Mouse (Mus musculus) limb, embryonic 13.5 days (tissue): ENCODE results near the gene Grin1. TPM values are rescaled to one million over a fixed set of nuclear protein-coding genes. Genes with fewer than 3 reads are reported as not detected.

Experiments
- ATAC-seq: fragments of 200-750 bp; cut with Nextera tagmentation; 2 replicates; pipeline ENCODE4 v1.8.0; 2017; ENCODE audit warnings: low read depth, moderate number of reproducible peaks, moderate TSS enrichment; ENCODE audit not compliant: low FRiP score
- H3K27ac ChIP-seq: fragments of 300-500 bp; sonication (generic); 2 replicates; pipeline ENCODE4 v1.5.1; 2015; ENCODE audit warnings: inconsistent platforms, mild to moderate bottlenecking, moderate library complexity
- H3K27me3 ChIP-seq: fragments of 300-500 bp; sonication (generic); 2 replicates; pipeline ENCODE4 v1.6.1; 2015; ENCODE audit warnings: mild to moderate bottlenecking, inconsistent platforms
- H3K36me3 ChIP-seq: fragments of 300-500 bp; sonication (generic); 2 replicates; pipeline ENCODE4 v1.6.1; 2015; ENCODE audit warnings: inconsistent platforms, mild to moderate bottlenecking, moderate library complexity
- H3K4me1 ChIP-seq: fragments of 300-500 bp; sonication (generic); 2 replicates; pipeline ENCODE4 v1.6.1; 2015; ENCODE audit warnings: inconsistent platforms
- H3K4me2 ChIP-seq: fragments of 300-500 bp; sonication (generic); replicated peaks from 2 replicates; pipeline ENCODE4 v1.6.1; 2015; ENCODE audit warnings: inconsistent platforms, mild to moderate bottlenecking, moderate library complexity
- H3K4me3 ChIP-seq: fragments of 300-500 bp; sonication (generic); 2 replicates; pipeline ENCODE4 v1.5.1; 2015; ENCODE audit warnings: moderate library complexity, mild to moderate bottlenecking, inconsistent platforms
- H3K9ac ChIP-seq: fragments of 300-500 bp; sonication (generic); 2 replicates; pipeline ENCODE4 v1.6.1; 2015; ENCODE audit warnings: mild to moderate bottlenecking, inconsistent platforms
- H3K9me3 ChIP-seq: fragments of 300-500 bp; sonication (generic); 2 replicates; pipeline ENCODE4 v1.6.1; 2016; ENCODE audit warnings: inconsistent platforms
- WGBS: fragments of 180-500 bp; shearing (Covaris S2); methylation state at CpG from one replicate; pipeline ENCODE4 v1.1.7; 2015; 5-methylcytosine and 5-hydroxymethylcytosine counted together
- polyA plus RNA-seq: library from polyadenylated mRNA; unstranded; fragments of >200 nt; fragmentation: Nextera tagmentation; extraction: Ambion mirVana; gene quantifications from 2 replicates; pipeline ENCODE4 v1.2.1, GENCODE M21; 2015

Gene Grin1
- polyA plus RNA-seq, 1 experiment from 2014 or later = 0.61 TPM

GRCm38 (mm10) chr2:25290101-25290815, 28.7 kb downstream of the Grin1 start:
- H3K9ac ChIP-seq = no peak overlapping the region
- no peak for ATAC-seq
- peak overlapping the region; percentile 24 for H3K4me3 ChIP-seq
- H3K9me3 ChIP-seq = no peaks in the 10 kb centered on the region
- peaks cover 24% of the 10 kb centered on the region for H3K4me1 ChIP-seq
- H3K27ac ChIP-seq = no peak overlapping the region
- 2% methylated on average over 54 of the region's 54 CpGs for WGBS
- peak overlapping the region; percentile 47 for H3K4me2 ChIP-seq
- H3K27me3 ChIP-seq = peaks cover 95% of the 10 kb centered on the region
- H3K36me3 ChIP-seq = peaks cover 13% of the 10 kb centered on the region

- Histone ChIP-seq H3K4me1 (peaks cover 24% of the 10 kb centered on the region), H3K36me3 (peaks cover 19% of the 10 kb centered on the region), H3K27me3 (peaks cover 88% of the 10 kb centered on the region), H3K27ac (no peak within 1 kb of the TSS), H3K9me3 (no peaks in the 10 kb centered on the region), H3K4me3 (peak within 1 kb of the TSS; percentile 24), H3K9ac (no peak within 1 kb of the TSS), H3K4me2 (peak within 1 kb of the TSS; percentile 47)
- ATAC-seq = no peak
- WGBS = 11% methylated on average over 11 of the region's 11 CpGs
These were observed 29.3 kb downstream of the Grin1 start, which contains the start of gene Lrrc26 for GRCm38 (mm10) chr2:25289651-25290050. Gene Lrrc26 (plus strand): TSS chr2:25289915.

GRCm38 (mm10) chr2:25288734-25289345, 30.1 kb downstream of the Grin1 start:
- 84% methylated on average over 7 of the region's 7 CpGs for WGBS
- no peak overlapping the region for H3K27ac ChIP-seq
- no peaks in the 10 kb centered on the region for H3K9me3 ChIP-seq
- peaks cover 24% of the 10 kb centered on the region for H3K4me1 ChIP-seq
- H3K36me3 ChIP-seq = peaks cover 27% of the 10 kb centered on the region
- H3K27me3 ChIP-seq = peaks cover 80% of the 10 kb centered on the region
- ATAC-seq = no peak
- no peak overlapping the region for H3K4me3 ChIP-seq
- H3K4me2 ChIP-seq = no peak overlapping the region
- H3K9ac ChIP-seq = no peak overlapping the region

GRCm38 (mm10) chr2:25287927-25288649, 30.9 kb downstream of the Grin1 start, which contains the start of gene Tmem210:
Gene Tmem210 (plus strand): TSS chr2:25288145.
- Histone ChIP-seq H3K27ac (no peak within 1 kb of the TSS), H3K4me2 (no peak within 1 kb of the TSS), H3K9me3 (no peaks in the 10 kb centered on the region), H3K36me3 (peaks cover 35% of the 10 kb centered on the region), H3K27me3 (peaks cover 73% of the 10 kb centered on the region), H3K4me3 (no peak within 1 kb of the TSS), H3K4me1 (peaks cover 24% of the 10 kb centered on the region), H3K9ac (no peak within 1 kb of the TSS)
- no peak for ATAC-seq
- WGBS = 88% methylated on average over 6 of the region's 6 CpGs

GRCm38 (mm10) chr2:25286837-25287636, 31.9 kb downstream of the Grin1 start:
- H3K27ac ChIP-seq = no peak overlapping the region
- no peak overlapping the region for H3K9ac ChIP-seq
- H3K4me3 ChIP-seq = no peak overlapping the region
- H3K9me3 ChIP-seq = no peaks in the 10 kb centered on the region
- H3K36me3 ChIP-seq = peaks cover 45% of the 10 kb centered on the region
- 51% methylated on average over 7 of the region's 7 CpGs for WGBS
- no peak for ATAC-seq
- peaks cover 62% of the 10 kb centered on the region for H3K27me3 ChIP-seq
- H3K4me2 ChIP-seq = no peak overlapping the region
- H3K4me1 ChIP-seq = peaks cover 18% of the 10 kb centered on the region

- Histone ChIP-seq H3K9ac (no peak overlapping the region), H3K9me3 (no peaks in the 10 kb centered on the region), H3K27ac (no peak overlapping the region), H3K36me3 (peaks cover 50% of the 10 kb centered on the region), H3K4me2 (no peak overlapping the region), H3K4me1 (peaks cover 16% of the 10 kb centered on the region; the same call in 1 of the 2 replicates), H3K27me3 (peaks cover 55% of the 10 kb centered on the region), H3K4me3 (no peak overlapping the region)
- no peak for ATAC-seq
- WGBS = 72% methylated on average over 1 of the region's 1 CpGs
These were observed 32.7 kb downstream of the Grin1 start for GRCm38 (mm10) chr2:25286314-25286713.

DNA sequence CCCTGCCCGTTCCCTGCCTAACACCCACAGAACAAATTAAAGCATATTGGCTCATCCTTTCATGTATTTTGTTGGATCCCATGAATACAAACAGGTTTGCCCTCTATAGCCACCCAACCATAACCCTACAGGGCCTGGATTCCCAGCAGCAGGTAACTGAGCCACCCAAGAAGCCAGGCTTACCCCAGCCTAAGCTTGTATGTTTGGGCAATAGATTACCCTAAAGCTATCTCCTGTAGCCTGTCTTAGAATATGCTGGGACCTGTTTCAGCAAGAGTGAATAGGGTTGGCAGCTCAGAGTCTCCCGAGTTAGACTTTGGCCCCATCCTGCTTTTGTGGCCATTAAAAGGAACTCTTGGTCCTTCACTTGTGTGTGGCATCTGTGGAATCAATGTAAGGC, 33.4 kb downstream of the Grin1 start:
- Histone ChIP-seq H3K4me2 (no peak overlapping the region), H3K27me3 (peaks cover 47% of the 10 kb centered on the region), H3K4me1 (peaks cover 10% of the 10 kb centered on the region; the same call in 1 of the 2 replicates), H3K27ac (no peak overlapping the region), H3K36me3 (peaks cover 58% of the 10 kb centered on the region), H3K4me3 (no peak overlapping the region), H3K9ac (no peak overlapping the region), H3K9me3 (no peaks in the 10 kb centered on the region)
- 89% methylated on average over 2 of the region's 2 CpGs for WGBS
- no peak for ATAC-seq

- peaks cover 98% of the 10 kb centered on the region for H3K36me3 ChIP-seq
- 65% methylated on average over 13 of the region's 13 CpGs for WGBS
- ATAC-seq = 0 out of 2 replicates have a peak, but pooled peaks have one; percentile 28
These were observed 39.8 kb downstream of the Grin1 start for GRCm38 (mm10) chr2:25278928-25279882.

GRCm38 (mm10) chr2:25273010-25273409, 46.0 kb downstream of the Grin1 start:
- Histone ChIP-seq H3K27me3 (no peaks in the 10 kb centered on the region), H3K27ac (no peak overlapping the region)

More at GRCm38 (mm10) chr2:25278928-25279882, 39.8 kb downstream of the Grin1 start:
- Histone ChIP-seq H3K4me1 (peaks cover 2% of the 10 kb centered on the region; the same call in 1 of the 2 replicates), H3K27ac (no peak overlapping the region), H3K27me3 (no peaks in the 10 kb centered on the region), H3K4me3 (no peak overlapping the region), H3K9ac (no peak overlapping the region), H3K4me2 (no peak overlapping the region), H3K9me3 (no peaks in the 10 kb centered on the region)

GRCm38 (mm10) chr2:25272515-25272914, 46.5 kb downstream of the Grin1 start:
- Histone ChIP-seq H3K27ac (no peak overlapping the region), H3K27me3 (no peaks in the 10 kb centered on the region), H3K9ac (peak overlapping the region; percentile 93), H3K9me3 (no peaks in the 10 kb centered on the region), H3K36me3 (peaks cover 70% of the 10 kb centered on the region), H3K4me3 (peak overlapping the region; percentile 94), H3K4me2 (peak overlapping the region; percentile 93), H3K4me1 (peaks cover 28% of the 10 kb centered on the region)
- ATAC-seq = peak; percentile 60
- WGBS = 0% methylated on average over 28 of the region's 29 CpGs

More at GRCm38 (mm10) chr2:25273010-25273409, 46.0 kb downstream of the Grin1 start:
- H3K4me3 ChIP-seq = peak overlapping the region; percentile 94
- 39% methylated on average over 16 of the region's 16 CpGs for WGBS
- no peak for ATAC-seq
- H3K4me2 ChIP-seq = peak overlapping the region; percentile 93
- H3K4me1 ChIP-seq = peaks cover 28% of the 10 kb centered on the region
- H3K9me3 ChIP-seq = no peaks in the 10 kb centered on the region
- H3K9ac ChIP-seq = peak overlapping the region; percentile 93
- peaks cover 75% of the 10 kb centered on the region for H3K36me3 ChIP-seq
